Mouse (Mus musculus) CD4-positive, CD25-positive, alpha-beta regulatory T cell, adult 2 months (primary cell): ENCODE measurements around the gene Ssmem1.

Source experiments
- DNase-seq: peaks from one replicate; pipeline ENCODE4 v3.0.0-alpha.2; 2012; ENCODE audit warnings: low read depth, low spot score

Ssmem1 gene

GRCm38 (mm10) chr6:30553381-30554010 is 43.8 kb downstream of the Ssmem1 start:
- DNase-seq, result no peak

- no peak for DNase-seq
Observed at GRCm38 (mm10) chr6:30554092-30554491, 44.4 kb downstream of the Ssmem1 start.

- no peak for DNase-seq
Observed at GRCm38 (mm10) chr6:30554621-30555170, 45.0 kb downstream of the Ssmem1 start.

- DNase-seq, result no peak
Observed at GRCm38 (mm10) chr6:30556080-30556479, 46.4 kb downstream of the Ssmem1 start.

GRCm38 (mm10) chr6:30559726-30560125 is 50.1 kb downstream of the Ssmem1 start:
- DNase-seq, result no peak

GRCm38 (mm10) chr6:30562132-30562531 is 52.5 kb downstream of the Ssmem1 start:
- no peak for DNase-seq

GRCm38 (mm10) chr6:30563575-30563974 is 53.9 kb downstream of the Ssmem1 start:
- DNase-seq, result no peak

GRCm38 (mm10) chr6:30564051-30564450 is 54.4 kb downstream of the Ssmem1 start:
- no peak for DNase-seq

- no peak for DNase-seq
Observed at GRCm38 (mm10) chr6:30568069-30568468, 58.4 kb downstream of the Ssmem1 start, which contains the start of gene Cpa4. Gene Cpa4 (plus strand): TSS chr6:30568369.

GRCm38 (mm10) chr6:30569331-30569730 is 59.7 kb downstream of the Ssmem1 start:
- DNase-seq, result no peak
